Mouse (Mus musculus) embryonic fibroblast, embryonic 13.5 days (primary cell): Measurements from ENCODE around the gene Jdp2. TPM values are rescaled to one million over a fixed set of nuclear protein-coding genes. Genes with fewer than 3 reads are reported as not detected.
A peak's percentile ranks its signal among the peaks of the same experiment; 100 is the strongest.

Source experiments
- H3K27ac ChIP-seq: 2 replicates; pipeline ENCODE4 v1.5.1; 2012; ENCODE audit warnings: low read length, control low read depth, inconsistent platforms; ENCODE audit not compliant: insufficient read depth
- H3K4me1 ChIP-seq: 2 replicates; pipeline ENCODE4 v1.6.1; 2011; ENCODE audit warnings: low read length; ENCODE audit not compliant: control insufficient read depth, insufficient read depth
- H3K4me3 ChIP-seq: 2 replicates; pipeline ENCODE4 v1.5.1; 2011; ENCODE audit warnings: mild to moderate bottlenecking, control low read depth, low read length; ENCODE audit not compliant: insufficient read depth
- CTCF ChIP-seq: IDR thresholded peaks from 2 replicates; pipeline ENCODE4 v1.5.1; 2011; ENCODE audit warnings: mild to moderate bottlenecking, control low read depth, low read length, moderate library complexity, borderline replicate concordance; ENCODE audit not compliant: insufficient read depth
- POLR2A ChIP-seq: IDR thresholded peaks from 2 replicates; pipeline ENCODE4 v1.6.1; 2011; ENCODE audit warnings: low read depth, mild to moderate bottlenecking, control low read depth, low read length, moderate library complexity
- polyA plus RNA-seq: library from polyadenylated mRNA; stranded (reverse); fragments of >200 nt; gene quantifications from 2 replicates; pipeline ENCODE4 v1.2.4, GENCODE M21; 2011; ENCODE audit warnings: low read depth; ENCODE audit not compliant: missing spikeins, insufficient read length

Gene Jdp2
- polyA plus RNA-seq, 1 experiment = 73.7 TPM

DNA sequence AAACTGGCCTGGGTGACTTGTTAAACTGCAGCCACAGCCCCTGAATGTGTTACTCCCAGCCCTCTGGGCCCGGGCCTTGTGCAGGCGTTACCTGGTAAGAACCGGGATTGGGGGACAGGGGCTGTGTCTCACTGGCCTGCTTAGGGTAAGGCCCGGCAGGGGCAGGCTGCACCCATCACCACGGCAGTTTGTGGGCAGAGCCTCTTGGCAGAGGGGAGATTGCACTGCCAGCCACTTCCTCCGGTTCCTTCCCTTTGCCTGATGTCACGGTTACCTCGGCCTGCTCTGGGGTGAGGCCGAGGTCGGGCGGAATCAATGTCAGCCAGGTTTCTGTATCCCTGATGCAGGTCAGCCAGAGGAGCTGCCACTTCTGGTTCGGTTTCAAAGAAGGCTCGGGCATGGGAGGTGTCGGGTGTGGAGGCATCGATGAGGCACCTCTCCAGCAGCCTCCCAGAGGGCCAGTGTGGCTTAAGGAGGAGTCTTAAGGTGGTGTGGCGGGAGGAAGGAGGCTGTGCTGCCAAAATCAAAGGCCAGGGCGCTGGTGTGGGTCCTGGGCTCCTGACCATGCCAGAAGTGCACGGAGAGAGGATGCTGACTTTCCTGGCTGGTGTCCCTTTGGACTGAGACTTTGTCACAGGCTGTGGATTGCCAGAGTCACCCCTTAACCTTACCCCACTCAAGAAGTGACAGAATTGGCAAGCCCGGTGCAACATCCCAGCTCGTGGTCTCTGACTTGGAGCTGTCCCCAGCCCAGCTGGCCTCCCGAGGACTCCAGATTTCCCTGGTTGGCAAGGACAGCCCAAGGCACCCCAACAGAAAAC is 31.0 kb downstream of the Jdp2 start:
- Histone ChIP-seq H3K4me1 (no peaks in the 10 kb centered on the region), H3K27ac (no peak overlapping the region), H3K4me3 (no peak overlapping the region)
- TF ChIP-seq CTCF (no peak), POLR2A (no peak)

DNA sequence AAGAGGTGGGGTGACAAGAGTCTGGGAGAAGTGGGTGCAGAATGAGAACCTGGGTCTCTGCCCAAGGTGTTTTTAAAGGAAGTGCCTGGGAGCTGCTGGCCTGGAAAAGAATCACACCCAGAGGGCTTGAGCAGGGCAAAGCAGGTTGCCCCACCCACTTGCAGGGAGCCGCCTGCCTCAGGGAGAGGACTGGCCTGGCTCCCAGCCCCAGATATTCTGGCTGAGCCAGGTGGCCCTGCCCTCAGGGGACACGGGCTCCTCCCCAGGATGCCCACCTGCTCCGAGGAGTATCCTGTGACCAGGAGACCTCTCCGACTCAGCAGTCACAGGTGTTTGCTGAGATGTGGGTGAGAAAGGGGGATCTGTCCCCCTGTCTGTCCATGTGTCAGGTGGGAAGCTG is 32.4 kb downstream of the Jdp2 start:
- H3K4me1 ChIP-seq = no peaks in the 10 kb centered on the region
- H3K27ac ChIP-seq = no peak overlapping the region
- no peak overlapping the region for H3K4me3 ChIP-seq
- TF ChIP-seq CTCF (no peak), POLR2A (no peak)

DNA sequence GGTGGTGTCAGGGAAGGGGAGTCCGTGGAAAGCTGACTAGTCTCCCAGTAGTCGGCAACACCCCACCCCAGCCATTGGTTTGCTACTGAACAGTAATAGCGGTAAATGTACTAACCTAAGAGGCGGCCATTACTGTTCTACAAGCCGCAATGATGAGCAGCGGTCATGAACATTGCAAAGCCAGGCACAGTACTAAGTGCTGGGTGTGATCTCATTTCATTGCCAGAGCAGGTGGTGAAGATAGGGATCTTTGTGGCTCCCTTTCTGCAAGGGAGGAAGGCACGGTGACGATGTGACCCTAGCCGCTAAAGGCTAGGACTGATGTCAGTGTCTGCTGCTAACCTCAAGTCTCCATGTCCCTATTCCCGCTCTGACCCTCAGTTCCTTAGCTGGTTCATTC is 33.5 kb downstream of the Jdp2 start:
- Histone ChIP-seq H3K4me3 (no peak overlapping the region), H3K4me1 (no peaks in the 10 kb centered on the region), H3K27ac (no peak overlapping the region)
- TF ChIP-seq POLR2A = no peak
- no peak for TF ChIP-seq CTCF

DNA sequence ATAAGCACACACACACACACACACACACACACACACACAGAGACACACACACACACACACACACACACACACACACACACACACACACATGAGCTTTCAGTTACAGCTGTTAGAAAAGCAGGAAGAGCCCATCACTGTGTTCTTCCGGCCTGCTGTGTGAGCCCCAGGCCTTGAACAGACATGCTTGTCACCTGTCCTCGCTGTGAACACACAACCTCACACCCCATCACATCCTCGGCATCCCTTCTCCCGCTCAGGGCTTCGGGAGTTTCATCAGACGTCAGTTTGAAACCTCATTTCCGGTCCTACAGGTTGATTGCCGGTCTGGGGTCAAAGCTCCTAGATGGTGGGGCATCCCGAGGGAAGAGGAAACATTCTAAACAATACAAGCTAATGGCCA is 39.1 kb downstream of the Jdp2 start:
- peaks cover 6% of the 10 kb centered on the region; the same call in 1 of the 2 replicates for H3K4me1 ChIP-seq
- H3K27ac ChIP-seq = no peak overlapping the region
- no peak for TF ChIP-seq CTCF
- no peak for TF ChIP-seq POLR2A
- H3K4me3 ChIP-seq = no peak overlapping the region

DNA sequence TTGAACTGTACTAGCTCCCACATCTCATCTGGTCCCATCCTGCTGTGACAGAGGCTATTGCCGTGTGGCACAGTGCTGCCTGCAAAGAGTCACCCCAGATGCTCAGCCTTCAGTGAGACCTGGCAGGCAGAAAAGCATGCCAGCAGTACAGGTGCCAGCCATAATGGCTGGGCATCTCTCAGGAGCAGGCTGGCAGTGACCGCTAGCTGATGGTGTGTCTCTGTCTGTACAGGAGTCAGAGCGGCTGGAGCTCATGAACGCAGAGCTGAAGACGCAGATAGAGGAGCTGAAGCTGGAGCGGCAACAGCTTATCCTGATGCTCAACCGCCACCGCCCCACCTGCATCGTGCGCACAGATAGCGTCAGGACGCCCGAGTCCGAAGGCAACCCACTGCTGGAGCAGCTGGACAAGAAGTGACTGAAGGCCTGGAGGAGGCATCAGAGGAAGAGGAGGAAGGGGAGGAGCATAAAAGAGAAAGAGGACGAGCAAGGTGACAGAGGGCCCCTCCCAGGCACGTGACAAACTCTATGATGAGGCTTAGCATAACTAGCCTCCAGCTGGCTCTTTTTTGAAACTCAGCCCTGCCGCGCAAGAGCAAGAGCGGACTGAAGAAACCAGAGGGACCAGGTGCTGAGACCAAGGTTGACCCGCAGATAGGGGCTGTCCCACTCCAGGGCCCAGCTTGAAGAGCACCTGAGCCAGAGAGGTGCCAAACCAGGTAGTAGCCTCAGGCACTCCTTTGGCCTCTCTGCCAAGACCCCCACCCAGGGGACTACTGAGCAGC is 39.9 kb downstream of the Jdp2 start:
- Histone ChIP-seq H3K4me1 (peaks cover 6% of the 10 kb centered on the region; the same call in 1 of the 2 replicates), H3K4me3 (no peak overlapping the region), H3K27ac (no peak overlapping the region; the same call in 1 of the 2 replicates)
- TF ChIP-seq CTCF = no peak
- TF ChIP-seq POLR2A = no peak

DNA sequence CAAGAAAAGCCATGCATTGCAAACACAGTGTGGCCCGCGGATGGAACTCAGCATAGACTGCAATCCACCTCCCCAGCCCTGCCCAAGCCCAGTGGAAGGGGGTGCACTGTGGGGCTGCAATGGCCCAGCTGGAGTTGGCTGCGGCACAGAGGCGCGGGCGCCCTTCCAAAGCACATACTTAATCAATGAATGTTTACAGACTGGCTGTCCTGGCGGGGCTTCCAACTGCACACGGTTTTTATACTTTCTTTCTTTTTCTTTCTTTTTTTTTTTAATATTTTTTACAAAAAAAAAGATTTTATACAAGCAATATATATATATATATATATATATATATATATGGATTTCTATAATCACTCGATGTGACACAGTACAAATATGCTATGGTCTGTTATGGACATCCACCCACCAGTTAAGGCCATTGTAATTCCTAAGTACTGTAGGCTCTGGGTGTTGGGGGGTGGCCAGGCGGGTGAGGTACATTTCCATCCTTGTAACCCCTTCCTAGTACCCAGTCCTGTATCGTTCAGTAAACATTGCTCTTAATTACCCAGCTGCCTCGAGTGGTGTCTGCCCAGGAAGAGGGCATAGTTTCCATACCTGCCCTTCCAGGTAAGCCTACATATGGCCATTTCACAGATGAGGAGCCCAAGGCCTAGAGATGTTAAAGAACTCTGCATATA is 40.6 kb downstream of the Jdp2 start:
- peaks cover 6% of the 10 kb centered on the region; the same call in 1 of the 2 replicates for H3K4me1 ChIP-seq
- H3K4me3 ChIP-seq = no peak overlapping the region
- TF ChIP-seq POLR2A (no peak), CTCF (no peak)
- no peak overlapping the region for H3K27ac ChIP-seq

DNA sequence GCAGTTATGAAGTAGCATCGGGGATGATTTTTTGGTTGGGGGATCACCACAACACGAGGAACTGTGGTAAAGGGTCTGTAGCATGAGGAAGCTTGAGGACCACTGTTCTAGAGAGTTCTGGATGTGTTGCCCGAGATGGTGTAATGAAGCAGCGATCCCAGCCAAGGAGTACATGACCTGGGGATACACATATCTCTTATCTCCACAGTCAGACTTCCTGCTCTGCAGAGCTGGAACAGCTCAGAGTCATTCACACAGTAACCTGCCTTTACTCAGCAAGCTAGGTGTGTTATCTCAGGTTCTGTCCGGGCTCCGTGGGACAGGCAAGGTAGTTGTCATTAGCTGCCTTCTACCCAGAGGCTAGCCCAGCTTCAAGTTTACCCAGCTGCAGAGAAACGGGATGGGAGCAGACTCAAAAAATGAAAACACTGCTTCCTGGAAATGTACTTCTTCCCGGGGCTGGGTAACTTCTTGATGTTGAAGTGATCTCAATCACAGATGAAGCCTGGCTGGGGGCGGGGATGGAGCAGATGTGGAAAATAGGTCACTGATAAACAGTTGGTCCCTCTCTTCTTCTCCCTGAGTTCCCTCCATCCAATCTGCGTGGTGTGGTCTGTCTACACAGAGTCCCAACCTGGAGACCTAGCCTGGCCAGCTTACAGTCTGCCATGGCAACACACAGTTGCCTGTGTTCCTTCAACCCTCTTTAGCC is 42.2 kb downstream of the Jdp2 start:
- TF ChIP-seq POLR2A (no peak), CTCF (no peak)
- Histone ChIP-seq H3K27ac (no peak overlapping the region), H3K4me3 (no peak overlapping the region)

DNA sequence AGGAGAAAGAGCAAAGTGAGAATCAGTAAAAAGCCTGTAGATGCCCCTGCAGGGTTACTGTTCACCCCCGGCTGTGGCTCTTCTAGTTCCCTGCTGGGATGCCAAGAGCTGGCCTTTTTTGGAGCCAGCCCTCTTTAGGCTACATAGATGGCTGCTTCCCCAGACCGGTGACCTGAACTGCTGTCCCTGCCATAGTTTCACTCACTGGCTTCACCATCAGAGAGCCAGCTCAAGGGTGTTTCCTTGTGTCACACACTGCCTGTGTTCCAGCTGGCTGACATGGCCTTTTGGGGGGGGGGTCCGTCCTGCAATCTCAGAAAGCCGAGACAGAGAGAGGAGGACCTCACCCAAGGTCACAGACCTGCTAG is 42.7 kb downstream of the Jdp2 start:
- Histone ChIP-seq H3K4me3 (no peak overlapping the region), H3K27ac (no peak overlapping the region), H3K4me1 (peaks cover 6% of the 10 kb centered on the region; the same call in 1 of the 2 replicates)
- no peak for TF ChIP-seq POLR2A
- TF ChIP-seq CTCF = no peak

More for the DNA sequence above, 42.2 kb downstream of the Jdp2 start:
- peaks cover 6% of the 10 kb centered on the region; the same call in 1 of the 2 replicates for H3K4me1 ChIP-seq

DNA sequence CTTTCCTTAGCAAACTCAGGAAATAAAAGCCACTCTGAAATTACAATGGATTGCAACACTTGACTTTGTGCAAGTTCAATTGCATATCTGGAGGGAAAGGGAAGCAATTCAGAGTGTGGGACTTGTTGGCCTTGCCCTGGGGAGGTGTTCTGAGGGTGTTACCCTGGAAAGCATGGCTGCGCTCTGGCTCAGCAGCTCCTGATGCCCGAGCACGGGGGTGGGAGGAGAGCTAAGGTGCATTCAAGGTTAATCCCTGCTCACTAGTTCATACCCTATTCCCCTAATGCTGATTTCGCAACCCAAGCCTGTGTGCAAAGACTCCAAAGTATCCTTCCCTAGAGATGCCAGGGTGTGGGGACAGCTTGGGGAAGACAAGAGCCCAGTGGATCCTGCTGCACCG is 44.9 kb downstream of the Jdp2 start:
- Histone ChIP-seq H3K4me3 (no peak overlapping the region), H3K4me1 (peaks cover 3% of the 10 kb centered on the region; the same call in 1 of the 2 replicates)
- no peak for TF ChIP-seq POLR2A
- no peak for TF ChIP-seq CTCF

DNA sequence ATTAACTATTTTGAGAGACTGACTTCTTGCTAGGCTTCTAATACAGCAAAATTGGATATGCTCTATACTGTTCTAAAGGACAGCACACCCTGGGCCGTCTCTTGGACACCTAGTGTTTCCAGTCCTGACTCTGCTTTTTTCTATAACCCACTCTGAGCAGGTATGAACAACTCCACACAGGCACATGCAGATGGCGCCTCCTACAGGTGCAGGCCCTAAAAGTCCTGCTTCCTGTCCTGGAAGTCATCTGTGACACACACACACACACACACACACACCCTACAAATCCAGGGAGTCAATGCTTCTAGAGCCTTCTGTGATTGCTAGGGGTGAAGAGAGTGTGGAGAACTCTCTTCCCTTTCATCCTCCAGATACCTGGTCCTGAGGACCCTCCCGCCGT is 46.8 kb downstream of the Jdp2 start:
- TF ChIP-seq POLR2A (no peak), CTCF (peak; percentile 11; the same call in 1 of the 2 replicates)
- no peaks in the 10 kb centered on the region for H3K4me1 ChIP-seq
- no peak overlapping the region for H3K27ac ChIP-seq
- no peak overlapping the region for H3K4me3 ChIP-seq

More for the DNA sequence above, 44.9 kb downstream of the Jdp2 start:
- H3K27ac ChIP-seq = no peak overlapping the region
